Mouse (Mus musculus) mature B cell (primary cell): ENCODE measurements around the gene Amigo1.

Experiments used
- in situ Hi-C: fragments of 300-500 bp; cut with MboI; formaldehyde crosslinking; loops from 2 replicates; pipeline ENCODE4 v1.14.3; 2019

Gene Amigo1

GRCm38 (mm10) chr3:108186098-108187047, at the start of gene Amigo1:
Gene Amigo1, plus strand, starts transcription at chr3:108186335.
- in situ Hi-C loops, result no loop called here

GRCm38 (mm10) chr3:108139113-108139512, 47.0 kb upstream of the Amigo1 start:
- in situ Hi-C loops, result no loop called here

- in situ Hi-C loops, result loop anchor here (10.0 kb wide), 1 partner anchor 66 kb away; no protein-coding TSS in a partner anchor
Observed at GRCm38 (mm10) chr3:108140786-108141185, 45.3 kb upstream of the Amigo1 start.

- in situ Hi-C loops, result loop anchor here (10.0 kb wide), 1 partner anchor 71 kb away; no protein-coding TSS in a partner anchor
Observed at GRCm38 (mm10) chr3:108145534-108146445, 40.3 kb upstream of the Amigo1 start, which contains the start of gene Gnai3. Gene Gnai3, minus strand, starts transcription at chr3:108146146.

GRCm38 (mm10) chr3:108146671-108147070, 39.5 kb upstream of the Amigo1 start:
- in situ Hi-C loops, result loop anchor here (10.0 kb wide), 1 partner anchor 72 kb away; no protein-coding TSS in a partner anchor

GRCm38 (mm10) chr3:108147386-108148235, 38.5 kb upstream of the Amigo1 start:
- in situ Hi-C loops, result loop anchor here (10.0 kb wide), 1 partner anchor 73 kb away; no protein-coding TSS in a partner anchor

- in situ Hi-C loops, result no loop called here
Observed at GRCm38 (mm10) chr3:108152290-108152689, 33.8 kb upstream of the Amigo1 start.

- in situ Hi-C loops, result no loop called here
Observed at GRCm38 (mm10) chr3:108154656-108155055, 31.5 kb upstream of the Amigo1 start, which contains the start of gene Gpr61. Gene Gpr61, minus strand, starts transcription at chr3:108154882.

- in situ Hi-C loops, result no loop called here
Observed at GRCm38 (mm10) chr3:108158383-108159037, 27.6 kb upstream of the Amigo1 start.

- in situ Hi-C loops, result no loop called here
Observed at GRCm38 (mm10) chr3:108164091-108164490, 22.0 kb upstream of the Amigo1 start.

- in situ Hi-C loops, result no loop called here
Observed at GRCm38 (mm10) chr3:108164807-108165206, 21.3 kb upstream of the Amigo1 start.

GRCm38 (mm10) chr3:108165532-108166315, 20.4 kb upstream of the Amigo1 start:
- in situ Hi-C loops, result no loop called here

- in situ Hi-C loops, result no loop called here
Observed at GRCm38 (mm10) chr3:108166486-108167211, 19.5 kb upstream of the Amigo1 start.

GRCm38 (mm10) chr3:108167499-108167898, 18.6 kb upstream of the Amigo1 start:
- in situ Hi-C loops, result no loop called here

GRCm38 (mm10) chr3:108169199-108169598, 16.9 kb upstream of the Amigo1 start:
- in situ Hi-C loops, result no loop called here

- in situ Hi-C loops, result no loop called here
Observed at GRCm38 (mm10) chr3:108174672-108175531, 11.2 kb upstream of the Amigo1 start.

GRCm38 (mm10) chr3:108178756-108179715, 7.1 kb upstream of the Amigo1 start:
- in situ Hi-C loops, result no loop called here
